Mouse (Mus musculus) myocyte (in vitro differentiated cells): ENCODE data around the gene Orai3.

Source experiments
- CEBPB ChIP-seq: IDR thresholded peaks from 2 replicates; pipeline ENCODE4 v1.6.1; 2011; ENCODE audit warnings: mild to moderate bottlenecking, moderate library complexity; ENCODE audit not compliant: poor library complexity, insufficient read depth, severe bottlenecking
- E2F4 ChIP-seq: IDR thresholded peaks from one replicate; pipeline ENCODE4 v1.6.1; 2011; ENCODE audit warnings: mild to moderate bottlenecking, control low read depth, moderate library complexity; ENCODE audit not compliant: insufficient read depth
- MAX ChIP-seq: IDR thresholded peaks from one replicate; pipeline ENCODE4 v1.6.1; 2011; ENCODE audit warnings: low read depth, mild to moderate bottlenecking, control low read depth
- MYOD1 ChIP-seq, 3 experiments: IDR thresholded peaks; one replicate each; pipeline ENCODE4 v1.6.1; 2011; ENCODE audit warnings: control low read depth in 2 of 3, low read depth in 2 of 3, mild to moderate bottlenecking in 2 of 3, moderate library complexity in 1 of 3; ENCODE audit not compliant: insufficient read length in 2 of 3, control insufficient read depth in 1 of 3
- MYOG ChIP-seq, 3 experiments: IDR thresholded peaks; one replicate each; pipeline ENCODE4 v1.6.1; 2011; ENCODE audit warnings: control low read depth in 2 of 3, low read depth in 2 of 3, mild to moderate bottlenecking in 2 of 3; ENCODE audit not compliant: insufficient read length in 2 of 3, control insufficient read depth in 1 of 3, insufficient read depth in 1 of 3
- POLR2A ChIP-seq: IDR thresholded peaks from one replicate; pipeline ENCODE4 v1.6.1; 2011; ENCODE audit warnings: low read depth, mild to moderate bottlenecking, control low read depth, moderate library complexity; ENCODE audit not compliant: insufficient read length
- REST ChIP-seq: IDR thresholded peaks from one replicate; pipeline ENCODE4 v1.6.1; 2011; ENCODE audit warnings: mild to moderate bottlenecking, control low read depth, moderate library complexity; ENCODE audit not compliant: insufficient read depth, insufficient read length
- SRF ChIP-seq: IDR thresholded peaks from one replicate; pipeline ENCODE4 v1.6.1; 2011; ENCODE audit warnings: low read depth; ENCODE audit not compliant: control insufficient read depth, insufficient read length
- TCF12 ChIP-seq: IDR thresholded peaks from one replicate; pipeline ENCODE4 v1.6.1; 2011; ENCODE audit warnings: mild to moderate bottlenecking, control low read depth; ENCODE audit not compliant: poor library complexity, insufficient read depth, severe bottlenecking
- USF1 ChIP-seq: IDR thresholded peaks from one replicate; pipeline ENCODE4 v1.6.1; 2011; ENCODE audit warnings: low read depth, mild to moderate bottlenecking, control low read depth, moderate library complexity

- TF ChIP-seq POLR2A = no peak
- no peak for TF ChIP-seq REST
- no peak for TF ChIP-seq USF1
- no peak for TF ChIP-seq MYOG (IDR thresholded peaks at IDR 0.05; ENCODE audit: control insufficient read depth in 1 of 3, insufficient read depth in 1 of 3, insufficient read length in 2 of 3, low read depth in 2 of 3)
- no peak for TF ChIP-seq CEBPB
- no peak for TF ChIP-seq MAX
- TF ChIP-seq E2F4 = no peak
- TF ChIP-seq MYOD1 (IDR thresholded peaks at IDR 0.05; ENCODE audit: control insufficient read depth in 1 of 3, insufficient read length in 2 of 3, low read depth in 2 of 3) = no peak
- TF ChIP-seq TCF12 = no peak
- no peak for TF ChIP-seq SRF
Measured at GRCm38 (mm10) chr7:127751619-127752018, 18.0 kb upstream of the Orai3 start.
